Mouse (Mus musculus) cerebellum, adult (tissue): Measurements from ENCODE around the gene Tbc1d10c.

Source experiments
- ATAC-seq: cut with Nextera tagmentation; 2 replicates; pipeline ENCODE4 v1.9.2; 2017; ENCODE audit warnings: mild to moderate bottlenecking, moderate library complexity, mixed read lengths; ENCODE audit not compliant: insufficient number of reproducible peaks, low FRiP score, low TSS enrichment

Gene Tbc1d10c

DNA sequence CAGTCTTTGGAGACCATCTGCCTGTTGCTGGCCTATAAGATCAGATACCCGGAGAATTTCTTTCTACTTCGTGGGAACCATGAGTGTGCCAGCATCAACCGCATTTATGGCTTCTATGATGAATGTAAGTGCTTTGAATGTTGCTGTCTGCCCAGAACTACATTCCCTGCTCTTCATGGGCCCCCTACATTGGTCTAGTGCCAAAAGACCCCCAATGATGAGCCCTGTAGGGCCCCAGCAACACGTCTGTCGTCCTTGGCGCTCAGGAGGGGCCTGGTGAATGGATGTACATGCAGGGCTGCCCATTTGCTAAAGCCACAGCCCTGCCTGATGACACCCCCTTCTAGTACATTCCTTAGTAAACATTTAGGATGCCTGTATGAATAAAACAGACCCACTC, 2.0 kb upstream of the Tbc1d10c start:
- ATAC-seq, result no peak

DNA sequence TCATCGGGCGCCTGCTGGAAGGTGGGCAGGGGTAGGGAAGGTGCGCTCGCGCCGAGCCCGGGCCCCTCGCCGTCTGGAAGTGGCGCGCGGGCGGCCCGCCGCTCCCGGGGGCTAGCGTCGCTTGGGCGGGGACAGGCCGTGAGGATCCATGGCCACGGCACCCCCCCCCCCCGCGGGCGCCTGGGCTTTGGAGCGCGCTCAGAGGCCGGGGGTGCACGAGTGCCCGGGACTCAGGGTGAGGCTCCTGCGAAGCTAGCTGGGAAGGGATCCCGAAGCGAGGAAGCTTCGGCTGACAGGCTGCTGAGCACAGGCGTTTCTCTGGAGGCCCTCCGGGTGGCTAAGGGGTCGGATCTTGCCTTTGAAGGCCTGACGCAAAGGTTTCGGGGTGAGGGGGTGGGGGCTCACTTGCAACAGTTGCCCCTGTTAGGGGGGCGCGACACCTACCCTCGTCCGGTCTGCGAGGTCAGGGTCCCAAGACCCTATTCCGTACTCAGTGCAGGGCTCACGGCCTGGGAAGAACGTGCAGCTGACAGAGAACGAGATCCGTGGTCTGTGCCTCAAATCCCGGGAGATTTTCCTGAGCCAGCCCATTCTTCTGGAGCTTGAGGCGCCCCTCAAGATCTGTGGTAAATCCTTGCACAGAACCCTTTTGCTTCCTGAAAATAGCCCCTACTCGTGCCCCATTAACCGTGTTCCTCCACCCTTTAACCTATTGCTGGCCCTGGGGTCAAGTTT, 1.3 kb upstream of the Tbc1d10c start:
- no peak for ATAC-seq

DNA sequence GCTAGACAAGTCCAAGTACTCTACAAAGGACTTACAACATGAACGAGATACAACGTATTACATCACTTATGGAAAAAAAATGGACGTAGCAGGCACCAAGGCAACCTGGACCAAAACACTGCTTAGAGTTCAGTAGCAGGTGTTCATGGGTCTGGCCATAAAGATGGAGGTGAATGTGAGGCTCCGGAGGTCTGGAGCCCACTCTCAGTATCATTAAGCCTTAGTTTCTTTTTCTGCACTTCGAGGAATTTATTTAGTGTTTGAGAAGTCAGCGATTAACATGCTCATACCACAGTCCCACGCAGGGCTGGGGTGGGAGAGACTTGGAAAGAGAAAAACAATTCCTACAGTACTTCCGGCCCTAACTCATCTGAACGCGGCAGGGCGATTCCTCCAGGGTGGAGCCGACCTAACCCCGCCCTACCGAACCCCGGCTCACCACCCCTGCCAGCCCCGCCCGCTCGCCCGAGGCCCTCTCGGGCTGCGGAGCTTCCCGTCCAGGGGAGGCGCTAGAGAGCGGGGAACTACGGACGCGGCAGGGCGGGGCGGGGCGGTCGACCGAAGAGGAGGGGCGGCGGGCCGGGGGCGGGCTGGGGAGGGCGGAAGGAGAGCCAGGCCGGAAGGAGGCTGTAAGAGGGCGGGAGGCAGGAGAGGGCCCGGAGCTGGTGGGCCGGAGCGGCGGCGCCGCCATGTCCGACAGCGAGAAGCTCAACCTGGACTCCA, 605 bp upstream of the Tbc1d10c start, which contains the start of gene Ppp1ca:
Gene Ppp1ca, plus strand, starts transcription at position 538 of the 723 bp plus-strand sequence.
- ATAC-seq, result peak; percentile 70

DNA sequence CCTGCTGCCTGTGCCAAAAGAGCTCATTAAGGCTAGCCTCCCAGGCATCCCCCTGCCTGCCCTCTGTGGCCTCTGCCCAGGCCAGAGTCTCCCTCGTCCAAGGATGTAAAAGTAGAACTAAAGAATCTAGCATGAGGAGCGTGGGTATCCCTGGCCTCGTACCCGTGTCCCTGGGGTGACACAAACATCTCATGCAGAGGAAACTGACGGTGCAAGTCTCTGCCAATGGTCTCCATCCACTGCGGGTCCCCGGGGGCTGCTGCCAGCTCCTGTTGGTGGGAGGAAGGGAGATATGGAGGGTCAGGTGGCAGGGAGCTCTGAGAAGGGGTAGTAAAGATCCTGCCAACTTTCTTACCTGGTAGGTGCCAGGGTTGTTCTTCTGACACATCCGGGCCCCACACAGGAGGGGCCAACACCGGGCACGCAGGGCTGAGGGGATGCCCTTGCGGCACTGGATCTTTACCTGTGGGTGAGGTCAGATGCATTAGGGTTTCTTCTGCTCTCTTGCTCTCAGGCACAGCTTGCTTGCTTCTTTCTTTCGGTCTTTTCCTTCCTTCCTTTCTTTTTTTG, 1.9 kb downstream of the Tbc1d10c start:
- no peak for ATAC-seq

DNA sequence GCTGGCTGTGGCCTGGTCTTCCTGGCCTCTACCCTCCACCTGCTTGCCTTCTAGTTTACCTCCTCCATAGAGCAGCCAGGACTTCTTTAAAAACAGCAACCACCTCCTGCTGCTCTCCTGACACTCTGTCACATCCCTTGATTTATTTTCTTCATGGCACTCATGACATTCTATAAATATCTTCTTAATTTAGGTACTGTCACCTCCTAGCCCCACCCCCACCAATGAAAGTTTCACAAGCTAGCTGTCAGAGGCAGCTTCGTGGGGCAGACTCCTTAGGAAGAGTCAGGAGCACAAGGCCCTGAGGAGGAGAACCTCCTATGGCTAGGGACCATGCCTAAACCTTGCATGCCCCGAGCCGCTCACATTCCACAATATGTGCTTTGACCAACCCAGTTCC, 3.8 kb downstream of the Tbc1d10c start:
- no peak for ATAC-seq

DNA sequence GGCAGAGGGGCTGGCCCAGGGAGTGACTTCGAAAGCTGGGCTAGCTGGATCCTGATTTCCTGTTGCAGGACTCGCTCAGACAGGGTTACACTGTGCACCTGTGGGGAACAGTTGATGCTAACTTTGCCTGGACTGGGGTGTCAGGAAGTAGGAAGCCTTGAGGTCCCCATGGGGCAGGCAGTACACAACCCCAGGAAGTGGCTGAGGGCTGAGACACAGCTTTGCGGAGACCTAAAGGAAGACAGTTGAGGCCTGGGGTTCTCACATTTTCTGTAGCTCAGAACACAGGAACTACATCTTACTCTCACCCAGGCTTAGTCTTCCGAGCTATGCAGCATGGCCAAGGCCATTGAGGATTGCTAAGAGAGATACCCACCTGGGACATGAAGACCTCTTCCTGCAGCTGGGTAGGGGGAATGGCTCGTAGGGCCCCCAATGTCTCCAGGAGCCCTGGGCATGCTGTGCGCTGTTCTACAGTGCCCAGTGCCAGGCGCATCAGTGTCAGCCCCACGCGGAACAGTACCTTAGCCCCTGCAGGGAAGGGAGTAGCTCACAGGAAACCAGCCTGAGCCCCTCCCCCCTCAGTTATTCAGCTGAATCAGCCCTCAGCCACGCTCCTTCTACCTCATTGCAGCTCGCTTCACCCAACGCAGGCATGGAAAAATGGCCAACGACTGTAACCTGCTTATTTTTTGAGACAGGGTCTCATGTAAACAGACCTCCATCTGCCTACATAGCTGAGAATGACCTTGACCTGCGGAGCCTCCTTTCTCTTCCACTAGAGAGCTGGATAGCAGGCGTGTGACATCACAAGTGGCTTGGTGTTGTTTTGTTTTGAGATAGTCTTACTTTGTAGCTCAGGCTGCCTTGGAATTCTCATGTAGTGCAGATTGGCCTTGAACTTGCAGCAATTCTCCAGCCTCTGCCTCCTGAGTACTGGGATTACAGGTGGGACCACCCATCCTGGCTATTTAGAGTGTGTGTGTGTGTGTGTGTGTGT, 5.8 kb downstream of the Tbc1d10c start:
- no peak for ATAC-seq

DNA sequence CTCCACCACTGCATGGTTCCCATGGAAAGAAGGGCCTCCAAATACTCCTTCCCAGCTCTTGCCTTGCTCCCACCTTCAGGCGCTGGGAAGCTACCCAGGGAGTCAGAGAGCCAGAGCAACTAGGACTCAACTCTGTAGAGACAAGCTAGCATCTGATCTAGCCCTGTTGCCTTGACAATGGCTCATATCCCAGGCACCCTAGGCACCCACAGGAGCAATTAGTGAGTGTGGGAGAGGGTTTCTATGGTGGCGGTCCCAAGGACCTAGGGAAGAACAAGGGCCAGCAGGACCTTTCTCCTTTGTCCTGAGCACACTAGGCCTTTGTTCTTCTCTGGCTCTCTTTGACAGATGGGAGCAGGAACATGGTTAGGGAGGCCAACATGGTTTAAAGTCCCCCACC, 7.4 kb downstream of the Tbc1d10c start:
- ATAC-seq, result no peak

DNA sequence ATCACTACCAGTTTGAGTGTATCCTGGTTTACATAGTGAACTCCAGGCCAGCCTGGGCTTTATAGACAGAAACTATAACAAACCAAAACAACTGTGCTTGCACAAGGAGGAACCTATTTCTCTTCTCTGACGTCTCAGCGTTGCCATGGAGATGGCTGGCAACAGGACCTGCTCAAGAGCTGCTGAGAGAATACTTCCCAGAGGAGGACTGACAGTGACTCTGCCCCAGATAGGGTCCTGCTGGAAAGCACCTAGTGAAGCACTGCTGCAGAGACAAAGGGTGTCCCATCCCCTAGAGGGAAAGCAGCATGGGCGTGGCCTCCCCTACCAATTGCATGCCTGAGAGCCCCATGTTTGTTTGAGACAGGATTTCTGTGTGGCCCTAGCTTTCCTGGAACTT, 9.2 kb downstream of the Tbc1d10c start:
- no peak for ATAC-seq

DNA sequence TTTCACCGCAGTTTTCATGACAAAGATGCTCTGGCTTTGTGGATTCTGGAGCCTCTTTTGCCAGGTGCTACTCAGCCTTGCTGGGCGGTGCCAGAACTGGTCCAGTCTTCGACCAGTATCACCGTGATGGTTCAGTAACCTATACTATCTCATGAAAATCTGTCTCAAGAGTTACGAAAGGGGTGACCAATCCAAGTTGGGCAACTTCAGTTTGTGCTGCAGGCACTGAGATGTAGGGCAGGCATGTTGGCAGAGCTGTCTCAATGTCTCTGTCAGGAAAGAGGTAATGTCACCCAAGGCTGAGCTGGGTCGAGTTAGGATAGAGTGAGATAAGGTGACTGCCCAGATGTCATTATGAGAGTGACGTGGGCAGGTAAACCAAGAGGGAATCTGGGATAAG, 10.7 kb downstream of the Tbc1d10c start:
- no peak for ATAC-seq

DNA sequence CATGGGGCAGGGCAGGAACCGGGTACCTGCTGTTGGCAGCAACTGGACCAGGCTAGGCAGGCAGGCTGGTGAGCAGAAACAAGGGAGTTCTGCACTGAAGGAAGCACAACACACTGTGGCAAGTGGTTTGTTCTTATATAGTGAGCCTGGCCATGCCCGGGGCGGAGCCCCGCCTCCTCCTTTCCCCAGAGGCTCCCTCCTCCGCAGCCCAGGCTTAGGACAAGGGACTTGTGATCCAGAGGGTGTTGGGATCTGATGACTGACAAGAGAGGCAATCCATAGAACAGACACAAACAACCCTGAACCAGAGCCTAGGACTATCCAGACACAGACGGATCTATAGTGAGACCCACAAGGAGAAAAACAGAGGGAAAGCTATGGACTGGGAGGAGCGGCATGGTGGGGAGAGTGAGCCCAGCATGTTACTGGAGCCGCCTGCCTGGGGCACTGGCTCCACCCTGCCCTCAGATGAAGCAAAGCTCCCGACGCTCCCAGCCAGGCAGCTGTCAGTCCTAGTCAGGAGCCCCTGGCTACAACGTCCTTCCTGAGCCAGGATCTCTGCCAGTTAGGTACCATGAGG, 15.6 kb downstream of the Tbc1d10c start, which contains the start of gene Carns1:
Gene Carns1, minus strand, starts transcription at position 112 of the 580 bp plus-strand sequence.
- ATAC-seq, result no peak

DNA sequence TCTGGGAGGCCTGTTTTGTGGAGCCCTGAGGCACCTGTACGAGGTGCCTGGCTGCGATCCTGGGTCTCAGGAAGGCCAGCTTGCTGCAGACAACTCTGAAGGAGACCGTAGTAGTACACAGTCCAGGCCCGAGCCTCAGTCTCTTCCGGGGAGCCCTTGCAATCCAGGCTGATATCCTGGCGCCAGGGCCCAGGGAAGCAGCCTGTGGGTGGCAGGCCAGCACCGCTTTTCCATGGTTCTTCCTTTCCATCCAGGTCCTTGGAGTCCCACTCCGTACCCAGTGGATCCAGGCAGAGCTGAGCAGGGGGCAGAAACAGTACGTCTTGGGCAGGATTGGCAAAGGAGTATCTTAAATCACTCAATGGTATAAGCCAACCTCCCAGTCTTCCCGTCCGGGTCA, 18.2 kb downstream of the Tbc1d10c start:
- ATAC-seq, result no peak

DNA sequence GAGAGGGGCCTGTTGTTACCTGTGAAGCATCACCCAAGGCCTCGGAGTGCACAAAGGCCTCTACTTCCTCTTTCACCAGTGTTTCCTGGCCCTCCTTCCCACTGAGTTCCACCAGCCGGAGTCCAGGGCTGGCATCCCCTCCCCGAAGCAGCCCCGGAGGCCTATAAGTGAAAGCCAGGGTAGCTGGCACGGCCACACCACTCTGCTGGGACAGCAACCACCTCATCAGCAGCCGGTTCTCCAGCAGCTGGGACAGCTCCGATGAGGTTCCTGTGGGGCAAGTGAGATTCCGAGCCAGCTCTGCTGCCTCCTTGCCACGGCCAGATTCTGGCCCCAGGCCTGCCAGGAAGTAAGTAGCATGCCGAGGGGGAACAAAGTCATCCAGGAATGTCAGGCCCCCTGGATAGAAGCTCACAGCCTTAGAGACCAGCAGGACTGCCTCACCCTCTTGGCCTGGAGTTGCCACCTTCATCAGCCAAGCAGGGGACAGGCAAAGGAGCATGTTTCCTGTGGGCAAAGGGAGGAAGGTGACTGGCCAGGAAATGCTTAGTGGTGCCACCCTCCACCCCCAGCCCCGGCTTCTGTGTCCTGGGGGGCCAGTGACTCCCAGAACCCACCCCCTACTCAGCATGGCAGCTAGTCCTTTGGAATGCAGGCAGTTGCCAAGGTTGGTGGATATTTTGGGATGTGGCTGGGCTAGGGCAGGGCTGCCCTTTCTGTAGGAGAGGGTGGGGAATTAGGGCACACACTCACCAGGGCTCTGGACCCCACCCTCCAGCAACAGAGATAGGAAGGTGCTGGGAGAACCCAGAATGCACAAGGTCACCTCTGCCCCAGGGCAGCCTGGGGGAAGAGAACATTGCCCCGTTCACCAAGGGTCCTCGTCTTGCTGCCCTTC, 19.4 kb downstream of the Tbc1d10c start:
- ATAC-seq, result no peak

DNA sequence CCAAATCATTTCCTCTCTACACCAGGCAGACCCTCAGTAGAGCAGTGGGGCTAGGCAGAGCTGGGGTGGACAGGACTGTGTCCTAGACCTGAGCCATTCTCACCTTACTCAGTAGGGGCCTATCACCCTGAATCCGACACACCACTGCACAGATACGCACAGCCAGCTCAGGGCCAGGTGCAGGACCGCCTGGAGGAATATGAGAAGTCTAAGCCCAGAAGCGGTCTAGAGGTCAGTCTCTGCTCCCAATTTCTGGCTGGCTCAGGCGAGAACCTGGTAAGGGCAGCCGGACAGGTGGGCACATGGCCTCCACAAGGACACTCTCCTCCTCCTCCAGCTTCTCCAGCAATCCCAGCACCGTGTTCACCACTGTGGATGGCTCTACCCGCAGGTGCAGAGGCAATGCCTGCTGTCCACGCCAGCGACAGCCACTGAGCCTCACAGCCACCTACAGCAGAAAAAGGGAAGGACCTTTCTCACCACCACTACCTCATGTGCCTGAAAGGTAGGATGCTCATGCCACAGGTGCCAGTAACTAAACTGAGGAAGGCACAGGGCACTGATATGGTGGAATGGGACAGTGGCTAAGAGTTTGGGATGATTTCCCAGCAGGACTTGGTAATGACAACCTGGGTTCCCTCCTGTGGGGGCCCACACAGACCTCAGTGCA, 20.2 kb downstream of the Tbc1d10c start:
- no peak for ATAC-seq

DNA sequence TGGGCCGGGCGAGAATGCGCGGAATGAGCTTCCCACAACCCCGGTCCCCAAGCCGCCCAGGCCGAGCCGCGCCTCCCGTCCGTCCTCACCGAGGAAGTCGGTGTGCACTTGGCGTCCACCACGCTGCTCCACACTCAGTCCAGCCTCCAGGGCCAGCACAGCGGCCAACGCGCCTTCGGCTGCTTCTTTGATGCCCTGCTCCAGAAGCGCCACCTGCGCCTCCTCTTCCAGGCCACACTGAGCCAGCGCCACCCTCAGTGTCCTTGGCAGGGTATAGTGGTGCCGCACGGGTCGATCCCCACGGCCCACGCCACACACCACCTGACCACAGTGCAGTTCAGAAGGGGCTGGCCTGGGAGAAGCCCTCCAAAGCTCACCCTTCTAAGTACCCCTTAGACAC, 21.3 kb downstream of the Tbc1d10c start:
- ATAC-seq, result peak; percentile 34; the same call in 1 of the 2 replicates

DNA sequence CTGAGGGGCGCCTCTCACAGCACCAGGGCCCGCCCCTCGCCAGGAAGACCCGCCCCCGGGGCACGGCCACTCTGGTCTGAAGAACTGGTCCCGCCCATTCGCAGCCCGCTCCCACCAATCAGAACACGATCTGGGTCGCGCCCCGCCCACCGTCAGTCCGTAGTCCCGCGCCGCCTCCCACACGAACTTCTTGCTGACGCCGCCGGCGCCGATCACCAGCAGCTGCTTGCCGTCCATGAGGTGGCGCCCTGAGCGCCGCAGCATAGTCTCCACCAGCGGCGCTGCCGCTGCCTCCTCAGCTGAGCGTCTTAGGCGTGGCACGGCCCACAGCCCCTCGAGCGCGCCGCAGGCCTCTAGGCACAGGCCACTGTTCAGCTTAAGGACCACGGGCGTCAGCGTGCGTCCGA, 21.7 kb downstream of the Tbc1d10c start:
- peak; percentile 74 for ATAC-seq

DNA sequence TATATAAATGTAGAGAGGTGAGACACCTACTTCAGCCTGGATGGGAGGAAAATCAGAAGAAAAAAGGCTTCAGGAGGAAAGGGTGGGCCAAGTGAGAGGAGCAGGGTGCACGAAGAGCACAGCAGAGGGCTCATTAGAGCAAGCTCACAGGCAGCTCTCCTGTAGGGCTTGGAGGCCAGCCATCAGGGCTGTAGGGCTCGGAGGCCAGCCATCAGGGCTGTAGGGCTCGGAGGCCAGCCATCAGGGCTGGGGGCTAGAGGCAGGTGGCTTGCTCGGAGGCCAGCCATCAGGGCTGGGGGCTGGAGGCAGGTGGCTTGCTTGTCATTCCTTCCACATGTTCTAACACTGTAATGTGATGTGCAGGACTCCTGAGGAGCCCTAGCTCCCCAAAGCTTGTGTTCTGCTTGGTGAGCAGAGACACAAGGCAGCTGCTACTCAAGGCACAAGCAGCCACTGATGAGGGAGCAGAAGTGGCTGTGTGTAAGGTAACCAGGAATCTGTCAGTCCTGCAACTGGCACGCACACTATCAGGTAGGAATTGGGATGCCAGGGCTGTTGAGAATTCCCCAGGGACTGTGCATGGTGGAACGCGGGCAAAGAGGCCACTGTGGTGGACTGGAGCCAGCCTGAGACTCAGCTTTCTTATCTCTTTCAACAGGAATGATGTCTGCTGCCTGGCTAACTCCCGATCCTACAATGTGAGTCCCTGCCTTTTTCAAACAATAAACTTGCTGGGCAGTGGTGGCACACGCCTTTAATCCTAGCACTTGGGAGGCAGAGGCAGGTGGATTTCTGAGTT, 24.2 kb downstream of the Tbc1d10c start:
- no peak for ATAC-seq

DNA sequence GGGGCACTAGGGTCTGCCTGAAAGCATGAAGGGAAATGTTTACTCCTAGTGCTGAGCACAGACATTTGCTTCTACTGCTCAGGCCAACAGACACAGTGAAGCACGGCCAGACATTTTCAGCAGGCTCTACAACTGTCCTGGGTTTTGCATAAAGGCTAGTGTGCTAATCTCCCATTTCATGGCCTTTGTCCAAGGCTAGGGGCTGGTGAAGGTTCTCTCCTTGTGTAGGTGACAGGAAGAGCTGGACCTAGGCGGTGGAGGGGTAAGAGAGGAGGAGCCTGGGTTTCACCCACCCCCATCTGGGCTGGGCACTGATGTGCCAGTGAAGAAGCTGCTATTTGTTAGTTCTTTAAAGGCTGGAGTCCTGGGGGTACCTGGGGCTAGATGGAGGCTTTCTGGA, 26.4 kb downstream of the Tbc1d10c start:
- ATAC-seq, result no peak

DNA sequence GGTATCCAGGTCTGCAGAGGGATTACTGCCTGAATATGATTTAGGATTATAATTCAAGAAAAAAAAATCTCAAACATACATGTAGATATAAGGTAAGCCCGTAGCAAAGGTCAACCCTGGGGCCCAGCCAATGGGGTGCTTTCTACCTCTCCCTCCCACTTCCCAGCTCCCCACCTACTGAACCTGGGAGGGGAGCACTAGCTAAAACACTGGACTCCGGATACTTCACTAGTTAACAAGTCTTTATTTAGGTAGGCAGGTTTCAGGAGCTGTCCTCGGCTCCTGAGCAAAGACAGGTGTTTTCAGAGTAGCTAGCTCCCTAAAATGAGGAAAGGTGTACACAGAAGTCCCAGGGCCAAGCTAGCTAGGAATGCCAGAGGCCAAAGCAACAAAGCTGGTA, 27.0 kb downstream of the Tbc1d10c start:
- no peak for ATAC-seq
